Mouse (Mus musculus): ENCODE measurements around the gene Reln. TPM values are rescaled to one million over a fixed set of nuclear protein-coding genes. Genes with fewer than 3 reads are reported as not detected.

Reln gene
- polyA plus RNA-seq, 2 experiments from 2014 or later, result 0.24 TPM; not detected in 1

DNA sequence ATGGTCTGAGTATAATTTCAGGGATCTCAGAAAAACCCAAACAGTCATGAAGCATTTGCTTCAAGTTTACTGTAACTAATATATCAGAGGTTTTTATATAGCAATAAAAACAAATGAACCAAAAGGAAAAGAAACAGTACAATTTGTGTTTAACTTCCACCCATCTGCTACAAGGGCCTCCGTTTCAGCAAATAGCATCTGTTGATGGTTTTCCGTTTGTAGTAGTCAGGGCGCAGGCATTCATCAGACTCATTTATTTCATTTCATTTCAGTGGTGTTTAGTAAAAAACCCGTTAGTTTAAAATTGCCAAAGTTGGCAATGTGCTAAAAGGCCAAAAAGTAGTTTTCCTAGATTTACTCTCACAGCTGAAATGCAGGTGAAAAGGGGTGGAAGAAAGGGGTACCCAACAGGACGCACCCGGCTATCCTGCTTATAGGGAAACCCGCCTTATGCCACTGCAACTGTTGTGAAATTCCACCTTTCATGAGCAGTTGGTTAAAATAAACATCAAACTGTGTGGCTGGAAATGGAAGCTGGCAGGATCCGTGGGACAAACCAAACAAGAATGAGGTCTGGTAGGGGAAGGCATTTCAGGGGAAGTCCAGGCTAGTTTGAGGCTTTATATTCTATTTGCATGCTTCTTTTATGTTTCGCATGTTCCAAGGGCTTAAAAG is 237.6 kb downstream of the Reln start:
- no peak for ATAC-seq

DNA sequence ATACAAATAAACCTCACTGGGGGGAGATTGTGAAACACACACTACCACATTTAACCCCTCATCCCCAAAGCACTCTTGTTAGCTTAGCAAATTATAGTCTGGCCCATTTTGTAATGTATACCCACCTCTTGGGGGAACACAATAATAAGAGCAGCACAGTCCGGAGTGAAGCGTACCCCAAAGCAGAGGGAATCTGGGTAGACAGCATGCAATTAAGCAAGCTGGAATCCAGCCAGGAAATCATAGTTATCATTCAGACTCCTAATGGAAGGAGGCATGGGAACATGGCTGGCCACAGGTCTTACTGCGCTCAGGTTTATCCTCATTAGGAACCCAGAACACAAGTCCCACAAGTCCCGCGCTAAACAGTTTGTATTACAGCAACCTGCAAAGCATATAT is 249.5 kb downstream of the Reln start:
- no peak for ATAC-seq

- ATAC-seq, result no peak
These were observed 250.5 kb downstream of the Reln start for GRCm38 (mm10) chr5:22094043-22094442.

DNA sequence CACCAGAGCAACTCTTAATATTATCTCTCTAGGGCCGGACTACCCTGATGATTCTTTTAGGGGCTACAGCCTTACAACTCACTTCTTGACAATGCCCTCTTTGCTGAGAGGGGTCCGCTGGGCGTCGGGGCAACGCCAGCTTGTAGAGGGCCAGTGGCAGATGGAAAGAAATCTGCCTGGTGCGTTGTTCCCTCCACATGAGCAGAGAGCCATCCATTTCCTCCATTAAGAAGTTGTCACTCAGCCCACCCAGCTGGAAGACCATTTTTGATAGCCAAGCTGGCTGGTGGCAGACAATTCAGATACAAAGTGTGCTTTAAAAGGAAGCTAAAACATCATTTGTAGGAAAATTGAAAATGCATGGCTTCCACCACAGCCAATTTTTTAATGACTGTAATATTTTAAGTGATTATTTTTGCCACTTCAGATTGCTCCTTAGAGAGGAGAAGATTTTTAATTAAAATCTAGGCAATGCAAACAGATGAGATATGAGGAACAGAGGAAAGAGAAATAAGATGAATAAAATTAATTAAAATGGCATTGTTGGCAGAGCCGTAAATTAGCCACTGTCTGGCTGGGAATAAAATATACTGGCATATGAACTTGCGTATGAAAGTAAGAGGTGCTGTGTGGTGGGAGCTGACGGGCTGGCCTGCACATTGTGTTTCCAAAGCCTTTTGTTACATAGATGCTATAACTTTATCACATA is 251.2 kb downstream of the Reln start:
- no peak for ATAC-seq

GRCm38 (mm10) chr5:22080468-22080986 is 264.0 kb downstream of the Reln start:
- ATAC-seq, result no peak

DNA sequence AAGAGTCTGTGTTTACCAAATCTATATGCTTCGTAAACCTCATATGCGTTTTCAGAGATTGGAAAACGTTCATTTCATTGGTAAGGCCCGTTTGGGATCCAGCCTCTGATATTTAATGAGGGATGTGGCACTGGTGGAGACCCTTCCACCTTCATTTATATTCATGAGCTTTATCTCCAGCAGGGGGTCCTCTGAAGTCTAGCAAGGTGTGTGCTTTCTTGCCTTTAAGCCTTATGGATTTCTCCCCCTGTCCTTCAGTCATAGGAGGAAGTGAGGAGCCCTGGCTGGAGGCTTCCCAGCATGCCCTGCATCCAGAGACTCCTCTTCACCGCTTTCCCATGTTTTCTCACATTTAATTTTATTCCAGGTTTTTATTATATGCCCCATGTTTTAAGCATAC is 269.5 kb downstream of the Reln start:
- ATAC-seq, result no peak

DNA sequence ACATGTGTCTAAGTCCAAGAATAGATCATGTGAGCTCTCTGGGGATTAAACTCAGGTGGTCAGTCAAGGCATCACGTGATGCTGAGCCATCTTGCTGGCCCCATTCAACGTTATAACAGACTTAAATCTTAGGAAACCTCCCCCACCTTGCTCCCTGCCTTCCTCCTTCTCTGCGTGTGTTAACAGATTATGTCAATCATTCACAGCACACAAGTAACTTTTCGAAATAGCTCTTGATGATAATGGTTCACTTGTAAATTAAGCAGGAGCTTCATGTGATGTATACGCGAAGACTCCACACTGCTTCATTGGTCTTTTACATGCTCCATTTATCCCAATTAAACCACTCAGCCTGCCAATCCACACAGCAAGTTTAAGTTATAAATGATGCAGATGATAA is 271.9 kb downstream of the Reln start:
- no peak for ATAC-seq

DNA sequence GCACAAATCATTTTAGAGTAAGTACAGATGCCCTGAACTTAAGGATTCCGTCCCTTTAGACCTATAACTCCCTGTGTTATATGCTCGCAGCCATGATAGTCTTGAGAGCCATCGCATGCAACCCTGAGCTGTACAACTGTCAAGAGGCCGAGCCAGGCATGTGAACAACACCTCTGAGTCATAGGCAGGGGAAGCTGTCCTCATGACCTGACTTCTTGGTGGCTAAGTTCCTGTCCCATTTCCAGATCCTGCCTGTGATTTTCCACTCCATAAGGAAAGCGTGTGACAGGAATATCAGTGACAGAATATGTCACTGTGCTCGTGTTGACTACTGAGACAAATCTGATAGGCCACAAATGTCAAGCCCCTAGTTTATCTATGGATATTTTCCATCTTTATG is 285.3 kb downstream of the Reln start:
- ATAC-seq, result no peak

DNA sequence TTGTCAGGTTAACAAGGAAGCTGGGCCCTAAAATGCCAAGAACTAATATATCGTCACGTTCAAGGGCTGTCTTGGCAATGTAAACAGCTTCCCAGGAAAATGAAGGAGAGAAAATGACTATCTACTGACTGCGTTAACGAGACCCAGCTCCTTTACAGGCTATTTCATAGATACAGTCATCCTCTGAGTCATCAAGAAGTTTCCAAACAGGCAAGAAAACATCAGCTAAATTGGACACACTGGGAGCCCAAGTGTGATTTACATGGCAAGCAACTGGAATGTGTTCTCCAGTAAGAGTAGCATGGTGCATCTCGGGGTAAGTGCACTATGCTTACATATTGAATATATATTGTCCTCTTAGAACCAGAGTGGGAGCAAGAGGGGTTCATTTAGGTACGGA is 302.7 kb downstream of the Reln start:
- no peak for ATAC-seq

DNA sequence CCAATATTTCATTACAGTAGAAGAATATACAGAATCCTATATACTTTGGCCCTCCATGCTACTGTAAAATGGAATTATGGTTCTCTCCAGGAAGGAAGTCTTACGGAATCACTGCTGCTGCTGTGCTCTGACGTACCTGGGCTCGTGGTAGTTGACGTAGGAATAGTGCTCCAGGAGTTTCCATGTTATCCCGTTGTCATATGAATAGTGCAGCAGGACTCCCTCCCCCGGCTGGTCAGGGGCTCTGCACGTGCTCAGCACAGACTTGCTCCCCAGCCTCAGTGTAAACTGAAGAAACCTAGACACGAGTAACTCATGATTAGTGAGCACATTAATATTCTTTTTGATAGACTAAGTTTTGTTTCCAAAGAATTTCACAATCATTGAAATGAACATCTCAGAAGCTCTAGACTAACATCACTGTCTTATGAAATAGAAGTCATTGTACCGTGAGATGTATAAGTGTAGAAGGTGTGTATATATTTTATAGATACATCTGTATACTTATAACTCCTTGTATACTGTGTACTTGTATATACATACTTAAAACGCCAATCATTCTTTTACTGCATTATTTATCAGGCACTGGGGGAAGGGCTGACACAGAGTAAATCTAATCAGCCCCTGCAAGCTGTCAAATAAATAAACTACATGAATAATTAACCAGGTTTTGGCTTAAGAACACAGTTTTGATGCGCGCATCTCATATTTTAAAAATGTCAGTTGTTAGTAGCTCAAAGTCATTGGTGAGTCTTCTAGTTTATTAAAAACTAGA is 304.9 kb downstream of the Reln start:
- no peak for ATAC-seq

GRCm38 (mm10) chr5:22035201-22035600 is 309.3 kb downstream of the Reln start:
- ATAC-seq, result no peak

- ATAC-seq, result no peak
These were observed 311.5 kb downstream of the Reln start for GRCm38 (mm10) chr5:22033039-22033438.

DNA sequence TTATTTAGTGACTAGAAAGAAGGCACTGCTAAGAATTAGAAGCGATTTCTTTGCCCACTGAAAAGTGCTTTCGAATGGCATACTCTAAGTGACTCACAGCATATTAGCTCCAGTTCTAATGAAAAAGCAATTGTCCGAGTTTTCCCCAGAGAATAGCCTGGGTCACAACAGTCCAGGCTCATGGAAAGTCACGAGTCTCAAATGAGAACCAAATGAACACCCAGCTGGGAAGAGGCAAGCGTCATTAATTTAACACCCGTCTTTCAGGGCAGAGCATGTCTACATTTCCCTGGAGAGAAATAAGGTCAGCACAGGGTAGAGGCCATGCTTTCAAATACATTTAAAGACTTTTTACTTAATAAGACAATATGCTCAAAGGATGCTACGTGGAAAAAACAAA is 312.8 kb downstream of the Reln start:
- ATAC-seq, result no peak

DNA sequence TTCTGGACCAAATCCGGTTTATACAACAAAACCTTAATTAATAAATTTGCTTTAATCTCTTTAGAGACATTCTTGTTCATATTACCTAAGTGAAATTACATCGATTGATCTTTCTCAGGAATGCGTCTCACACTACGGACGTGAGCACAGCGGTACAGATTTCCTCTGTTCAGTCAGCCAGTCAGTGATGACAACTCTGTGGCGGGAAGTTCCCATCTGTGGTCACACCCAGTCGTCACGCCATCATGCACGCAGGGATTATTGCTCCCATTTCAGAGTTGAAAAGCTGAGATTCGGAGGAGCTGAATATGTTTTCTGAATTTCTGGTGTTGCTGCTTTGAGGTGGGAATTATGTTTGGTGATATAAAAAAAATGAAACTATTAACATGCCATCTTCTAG is 316.1 kb downstream of the Reln start:
- ATAC-seq, result no peak

GRCm38 (mm10) chr5:22027240-22027875 is 317.1 kb downstream of the Reln start:
- ATAC-seq, result no peak

- ATAC-seq, result no peak
These were observed 318.8 kb downstream of the Reln start for GRCm38 (mm10) chr5:22025746-22026145.

GRCm38 (mm10) chr5:22024108-22024507 is 320.4 kb downstream of the Reln start:
- ATAC-seq, result no peak

DNA sequence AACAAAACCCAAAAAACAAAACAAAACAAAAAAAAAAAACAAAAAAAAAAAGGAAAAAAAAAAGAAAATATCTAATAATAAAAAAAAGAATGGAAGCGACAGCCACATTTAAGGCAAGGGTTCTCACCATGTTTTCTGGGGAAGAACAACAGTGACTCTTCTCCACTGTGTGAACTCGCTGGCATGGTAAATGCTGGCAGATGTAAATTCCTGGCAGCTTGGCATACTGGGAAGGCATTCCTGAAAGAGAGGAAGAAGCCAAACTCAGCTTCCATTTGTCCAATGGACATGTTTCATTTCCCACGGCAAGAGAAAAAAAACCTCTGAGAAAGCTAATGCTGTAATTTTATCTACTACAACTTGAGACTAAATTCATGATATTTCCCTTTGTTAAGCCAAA is 326.6 kb downstream of the Reln start:
- no peak for ATAC-seq

- no peak for ATAC-seq
These were observed 330.0 kb downstream of the Reln start for GRCm38 (mm10) chr5:22014459-22014858.

DNA sequence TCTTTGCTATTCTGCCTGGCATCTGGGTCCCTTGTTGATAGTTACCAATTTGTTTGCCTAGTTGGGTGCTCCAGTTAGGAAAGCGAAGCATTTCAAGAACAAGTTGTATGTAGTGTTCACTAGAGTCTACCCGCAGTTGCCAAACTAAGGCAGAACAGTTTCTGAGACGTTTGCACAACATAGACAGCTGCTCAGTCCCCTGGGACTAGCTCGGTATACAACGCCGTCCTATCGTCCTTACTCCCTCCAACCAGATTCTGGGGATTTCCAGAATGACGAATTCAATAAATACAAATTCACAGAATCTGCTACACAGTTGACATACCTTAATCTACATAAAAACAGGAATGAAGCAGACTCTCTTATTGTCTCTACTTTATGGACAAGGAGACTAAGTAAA is 335.4 kb downstream of the Reln start:
- ATAC-seq, result no peak

- no peak for ATAC-seq
These were observed 337.0 kb downstream of the Reln start for GRCm38 (mm10) chr5:22007304-22008059.

DNA sequence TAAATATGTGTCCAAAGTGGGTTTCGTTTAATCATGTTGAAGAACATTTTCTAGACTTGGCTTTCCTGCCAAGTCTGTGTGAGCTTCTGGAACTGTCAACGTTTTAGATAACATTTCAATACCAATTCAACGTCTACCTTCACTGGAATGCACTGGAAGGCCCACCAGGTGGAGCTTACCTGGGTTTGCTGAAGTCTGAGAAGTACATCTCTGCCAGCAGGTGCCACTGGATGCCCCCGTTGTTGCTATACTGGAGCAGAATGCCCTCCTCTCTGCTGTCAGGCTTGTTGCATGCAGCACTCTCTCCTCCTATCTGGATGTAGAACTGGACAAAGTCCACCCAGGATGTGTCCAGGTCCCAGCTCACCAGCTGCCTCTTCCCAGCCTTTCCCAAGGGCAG is 340.6 kb downstream of the Reln start:
- ATAC-seq, result no peak

Data from CD4-positive, CD25-positive, alpha-beta regulatory T cell, adult 4 months (primary cell).